Mouse (Mus musculus) monocyte, adult 59 days (primary cell): ENCODE data around the gene Rsbn1. TPM values are rescaled to one million over a fixed set of nuclear protein-coding genes. Genes with fewer than 3 reads are reported as not detected.

Experiments used
- total RNA-seq, 2 experiments: library from RNA; stranded (reverse); gene quantifications; one replicate each; pipeline ENCODE4 v1.2.4; 2023

The Rsbn1 gene
- 10 to 100 TPM; 26.0 to 26.2 TPM for total RNA-seq

DNA sequence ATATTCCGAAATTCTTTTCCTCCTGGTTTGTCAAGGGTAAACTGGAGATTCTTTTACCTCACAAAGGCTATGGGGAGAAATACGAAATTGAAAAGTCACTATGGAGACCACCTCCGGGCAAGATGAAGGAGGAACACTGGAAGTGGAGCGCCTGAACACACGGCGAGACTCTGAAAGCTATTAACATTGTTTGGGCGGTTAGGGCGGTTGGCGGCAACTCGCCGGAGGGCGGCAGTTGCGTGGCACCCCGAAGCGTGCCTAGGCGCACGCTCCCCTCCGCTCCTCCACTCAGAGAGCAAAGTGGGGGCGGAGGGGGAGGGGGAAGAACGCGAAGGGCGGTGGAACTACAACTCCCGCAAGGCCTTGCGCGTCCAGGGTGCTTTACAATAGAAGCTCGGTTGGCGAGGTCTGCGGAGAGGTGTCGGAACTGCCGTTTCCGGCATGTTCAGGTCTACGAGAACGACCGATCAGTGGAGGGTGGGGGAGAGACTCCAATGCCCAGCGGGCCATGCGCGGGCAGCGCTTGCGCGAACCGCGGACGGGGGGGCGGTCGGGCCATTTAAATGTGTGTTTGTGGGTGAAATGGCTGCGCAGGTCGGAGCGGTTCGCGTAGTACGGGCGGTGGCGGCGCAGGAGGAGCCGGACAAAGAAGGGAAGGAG, at the start of gene Rsbn1:
Rsbn1 (plus strand) TSS at position 111 of the 660 bp plus-strand sequence.

DNA sequence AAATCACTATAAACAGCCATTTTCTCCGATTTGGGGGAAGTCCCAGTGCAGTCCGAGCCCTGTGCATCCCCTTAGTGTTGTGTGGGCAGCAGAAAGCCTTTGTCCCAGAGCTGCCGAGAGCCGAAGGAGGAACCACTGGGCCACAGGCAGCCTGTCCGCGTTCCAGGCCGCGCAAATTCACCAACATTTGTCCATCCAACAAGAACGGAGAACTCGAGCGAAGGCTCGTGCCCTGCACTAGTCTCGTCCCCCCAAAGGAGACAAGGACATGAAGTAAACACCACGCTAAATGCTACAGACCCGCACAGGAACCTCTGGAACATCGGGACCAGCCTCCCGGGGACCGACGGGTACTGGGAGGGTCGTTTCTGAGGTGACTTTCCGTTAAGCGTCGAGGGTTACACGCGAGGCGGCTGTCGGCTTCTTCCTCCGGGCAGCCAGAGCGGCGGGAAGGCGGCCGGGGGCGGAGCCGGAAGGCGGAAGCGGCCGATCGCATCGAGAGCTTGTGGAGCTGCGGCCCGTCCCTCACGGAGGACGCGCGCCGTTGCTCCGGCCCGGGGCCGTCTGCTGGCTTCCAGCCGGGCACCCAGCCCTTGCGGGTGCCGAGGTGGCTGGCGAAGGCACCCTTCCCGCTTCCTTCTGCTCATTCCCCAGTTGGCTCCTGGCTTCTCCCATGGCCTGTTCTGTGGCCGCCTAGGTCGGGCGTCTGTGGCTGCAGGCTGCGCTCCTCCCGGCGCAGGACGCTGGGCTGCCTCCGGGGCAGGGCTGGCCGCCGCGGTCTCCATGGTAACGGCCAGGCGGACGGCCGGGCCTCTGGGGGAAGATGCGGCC, 54.2 kb downstream of the Rsbn1 start, which contains the start of gene Phtf1:
Phtf1 (plus strand) TSS at position 250 of the 831 bp plus-strand sequence.

Other genes with a start within 250 kb of the Rsbn1 start
- gene Olfml3, start 176.1 kb upstream of the Rsbn1 start, total RNA-seq: 1 to 10 TPM; 1.2 to 1.6 TPM
- not detected for gene Gm10964, start 174.8 kb upstream of the Rsbn1 start, total RNA-seq
- gene Hipk1, start 122.6 kb upstream of the Rsbn1 start, total RNA-seq: 100 to 1,000 TPM; 192 to 208 TPM
- 10 to 100 TPM; 43.1 to 54.0 TPM for gene Dclre1b, start 104.7 kb upstream of the Rsbn1 start, total RNA-seq
- 10 to 100 TPM; 11.6 to 13.5 TPM for gene Ap4b1, start 104.6 kb upstream of the Rsbn1 start, total RNA-seq
- gene Gm43064, start 104.5 kb upstream of the Rsbn1 start, total RNA-seq: not detected
- 1 to 10 TPM in 1 of 2 experiments, under 1 TPM in 1; 0.46 to 1.1 TPM for gene Bcl2l15, start 81.5 kb upstream of the Rsbn1 start, total RNA-seq
- gene Ptpn22, start 54.3 kb upstream of the Rsbn1 start, total RNA-seq: 100 to 1,000 TPM; 137 to 141 TPM
- 10 to 100 TPM; 10.9 to 11.7 TPM for gene Phtf1, start 54.0 kb downstream of the Rsbn1 start, total RNA-seq